ENCODE assay signal across 21 mouse cellular contexts in the genomic region with DNA sequence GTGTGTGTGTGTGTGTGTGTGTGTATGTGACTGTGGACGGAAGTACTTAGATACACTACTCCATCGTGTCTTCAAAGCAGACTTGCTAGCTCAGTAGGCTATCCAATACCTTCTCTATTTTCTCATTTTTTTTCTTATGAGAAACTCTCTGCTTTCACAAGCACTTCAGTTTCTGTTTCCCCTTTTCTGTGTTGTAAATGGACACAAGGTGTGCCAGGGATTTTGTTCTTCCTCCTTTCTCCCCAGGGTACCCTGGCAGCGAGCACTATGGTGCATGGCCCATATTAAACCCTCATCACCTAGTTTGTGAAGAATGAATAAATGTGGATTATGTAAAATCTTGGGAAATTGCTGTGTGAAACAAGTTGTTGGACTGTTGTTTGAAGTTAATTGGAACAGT. TPM values are rescaled to one million over a fixed set of nuclear protein-coding genes. Genes with fewer than 3 reads are reported as not detected.
"Had no signal": no experiment of that assay in that cellular context is flagged by ENCODE, and none has a peak within 500 bp of the region (broad histone marks: within the 10 kb centered on the region; RNA-seq: fewer than 3 reads in every experiment).

No protein-coding gene starts in this region.

- H3K4me3 ChIP-seq: limb, embryonic 15.5 days; liver, embryonic 12.5 days; midbrain, embryonic 12.5 days had no signal

- H3K4me2 ChIP-seq: limb, embryonic 15.5 days; liver, embryonic 12.5 days; lung, embryonic 14.5 days; midbrain, embryonic 12.5 days had no signal

- H3K27ac ChIP-seq: kidney, postnatal 0 days; limb, embryonic 15.5 days; liver, embryonic 12.5 days; midbrain, embryonic 12.5 days had no signal

- H3K9ac ChIP-seq: limb, embryonic 15.5 days; liver, embryonic 12.5 days; lung, embryonic 14.5 days; midbrain, embryonic 12.5 days had no signal

- DNase-seq: kidney, adult 9 months; kidney, postnatal 4 days; lung, embryonic 14.5 days; lung, postnatal 10 days; lung, postnatal 4 days; right cerebral cortex, postnatal 14 days; thymus, postnatal 36 days had no signal

- H3K27me3 ChIP-seq: limb, embryonic 15.5 days; liver, embryonic 12.5 days; midbrain, embryonic 12.5 days had no signal

- ATAC-seq: liver, embryonic 12.5 days; midbrain, embryonic 16.5 days had no signal

- H3K9me3 ChIP-seq: limb, embryonic 15.5 days; liver, embryonic 12.5 days; midbrain, embryonic 12.5 days had no signal

RNA-seq across cellular contexts. Expression of a gene that starts 55.7 kb away (rescaled TPM):
- total RNA-seq: layer of hippocampus, adult 8-10 months; layer of hippocampus, postnatal 25 days; left cerebral cortex, adult 8-10 months; left cerebral cortex, postnatal 25 days; megakaryocyte-erythroid progenitor cell, adult 5-6 weeks had no signal
- polyA plus RNA-seq: kidney, postnatal 0 days; limb, embryonic 15.5 days; liver, embryonic 12.5 days; liver, embryonic 16.5 days; lung, embryonic 14.5 days; midbrain, embryonic 12.5 days; neural tube, embryonic 14.5 days; spleen, adult 2 months; stomach, embryonic 16.5 days had no signal
